Comparison of ENCODE assay signal across 9 mouse cellular contexts in genomic region chr2:37748442-37749066, GRCm38 (mm10). TPM values are rescaled to one million over a fixed set of nuclear protein-coding genes. Genes with fewer than 3 reads are reported as not detected.
DNase-seq lines count a peak whose midpoint lies in the region; ATAC-seq and TF ChIP-seq lines count a peak whose summit lies in the region.
"Had no signal": no experiment of that assay in that cellular context is flagged by ENCODE, and none has a peak within 500 bp of the region (broad histone marks: within the 10 kb centered on the region; RNA-seq: fewer than 3 reads in every experiment).

No protein-coding gene starts in this region.

- no peak for TF ChIP-seq EP300 in liver, postnatal 0 days (IDR thresholded peaks at IDR 0.05; ENCODE audit: low read depth)

- H3K4me2 ChIP-seq in kidney, embryonic 15.5 days = no peak overlapping the region
- no peak overlapping the region for H3K4me2 ChIP-seq in intestine, embryonic 16.5 days (ENCODE audit: low read depth, low read length)
- no peak overlapping the region for H3K4me2 ChIP-seq in stomach, embryonic 16.5 days (ENCODE audit: low read depth, low read length)
- H3K4me2 ChIP-seq in liver, postnatal 0 days (ENCODE audit: low read depth, low read length) = no peak overlapping the region

- no peak for DNase-seq in kidney, adult 9 months
- peak; percentile 56 to 59 for DNase-seq in cerebellum, adult 18-20 months
- DNase-seq in gastrocnemius, postnatal 14 days = peak; percentile 76
- no peak for DNase-seq in layer of hippocampus, adult 9-11 months
- DNase-seq in liver, postnatal 0 days = no peak

- TF ChIP-seq CTCF in liver, postnatal 0 days (IDR thresholded peaks at IDR 0.05; ENCODE audit: low read depth) = no peak

- no peak overlapping the region for H3K9ac ChIP-seq in kidney, embryonic 15.5 days
- 0 out of 2 replicates have a peak overlapping the region, but pooled peaks have one; percentile 4 for H3K9ac ChIP-seq in intestine, embryonic 16.5 days (ENCODE audit: low read depth, low read length)
- peak overlapping the region; percentile 29; the same call in 1 of the 2 replicates for H3K9ac ChIP-seq in stomach, embryonic 16.5 days (ENCODE audit: low read length)
- H3K9ac ChIP-seq in liver, postnatal 0 days (replicated peaks) = no peak overlapping the region

- intact Hi-C loops in gastrocnemius, postnatal 14 days (cut with DNase I; ENCODE audit: low total_unique reads) = no loop called here

- H3K9me3 ChIP-seq in kidney, embryonic 15.5 days (replicated peaks) = no peaks in the 10 kb centered on the region
- no peaks in the 10 kb centered on the region for H3K9me3 ChIP-seq in intestine, embryonic 16.5 days (ENCODE audit: control insufficient read depth, low read length)
- no peaks in the 10 kb centered on the region for H3K9me3 ChIP-seq in stomach, embryonic 16.5 days (replicated peaks; ENCODE audit: control insufficient read depth, low read length)
- no peaks in the 10 kb centered on the region for H3K9me3 ChIP-seq in liver, postnatal 0 days (ENCODE audit: low read length)

- H3K4me1 ChIP-seq in kidney, embryonic 15.5 days = peaks cover 25% of the 10 kb centered on the region
- H3K4me1 ChIP-seq in intestine, embryonic 16.5 days (ENCODE audit: control insufficient read depth, insufficient read depth, low read length) = peaks cover 19% of the 10 kb centered on the region; the same call in 1 of the 2 replicates
- peaks cover 10% of the 10 kb centered on the region; the same call in 1 of the 2 replicates for H3K4me1 ChIP-seq in stomach, embryonic 16.5 days (ENCODE audit: control insufficient read depth, insufficient read depth, low read length)
- H3K4me1 ChIP-seq in liver, postnatal 0 days (ENCODE audit: insufficient read depth) = no peaks in the 10 kb centered on the region

- ATAC-seq in kidney, embryonic 15.5 days (replicated peaks; ENCODE audit: low FRiP score) = peak; percentile 47; the same call in 1 of the 2 replicates
- ATAC-seq in intestine, embryonic 16.5 days = 0 out of 2 replicates have a peak, but pooled peaks have one; percentile 16
- peak; percentile 30; the same call in 1 of the 2 replicates for ATAC-seq in stomach, embryonic 16.5 days (ENCODE audit: insufficient read depth, low FRiP score)
- no peak for ATAC-seq in liver, postnatal 0 days

- H3K27ac ChIP-seq in kidney, embryonic 15.5 days = no peak overlapping the region
- no peak overlapping the region for H3K27ac ChIP-seq in intestine, embryonic 16.5 days (ENCODE audit: low read length)
- H3K27ac ChIP-seq in stomach, embryonic 16.5 days (ENCODE audit: low read length) = peak overlapping the region; percentile 32; the same call in 1 of the 2 replicates
- no peak overlapping the region for H3K27ac ChIP-seq in liver, postnatal 0 days (ENCODE audit: low read depth)

- H3K36me3 ChIP-seq in kidney, embryonic 15.5 days = no peaks in the 10 kb centered on the region
- H3K36me3 ChIP-seq in intestine, embryonic 16.5 days (ENCODE audit: control insufficient read depth, insufficient read depth, low read length) = no peaks in the 10 kb centered on the region
- no peaks in the 10 kb centered on the region for H3K36me3 ChIP-seq in stomach, embryonic 16.5 days (ENCODE audit: control insufficient read depth, insufficient read depth, low read length)
- H3K36me3 ChIP-seq in liver, postnatal 0 days (replicated peaks; ENCODE audit: insufficient read depth, low read length) = no peaks in the 10 kb centered on the region

- H3K4me3 ChIP-seq in kidney, embryonic 15.5 days (replicated peaks) = no peak overlapping the region
- H3K4me3 ChIP-seq in intestine, embryonic 16.5 days (ENCODE audit: low read length) = no peak overlapping the region
- H3K4me3 ChIP-seq in stomach, embryonic 16.5 days (replicated peaks; ENCODE audit: low read length) = no peak overlapping the region
- H3K4me3 ChIP-seq in liver, postnatal 0 days (ENCODE audit: low read depth, low read length) = no peak overlapping the region

- H3K27me3 ChIP-seq in kidney, embryonic 15.5 days = no peaks in the 10 kb centered on the region
- H3K27me3 ChIP-seq in intestine, embryonic 16.5 days (replicated peaks; ENCODE audit: control insufficient read depth, insufficient read depth, low read length) = no peaks in the 10 kb centered on the region
- H3K27me3 ChIP-seq in stomach, embryonic 16.5 days (ENCODE audit: control insufficient read depth, insufficient read depth, low read length) = no peaks in the 10 kb centered on the region
- no peaks in the 10 kb centered on the region for H3K27me3 ChIP-seq in liver, postnatal 0 days (ENCODE audit: insufficient read depth, low read length)

- 40% methylated on average over 10 of the region's 10 CpGs for WGBS in kidney, embryonic 15.5 days
- WGBS in intestine, embryonic 16.5 days = 47% methylated on average over 10 of the region's 10 CpGs
- WGBS in stomach, embryonic 16.5 days = 48% methylated on average over 10 of the region's 10 CpGs
- WGBS in liver, postnatal 0 days (ENCODE audit: insufficient replicate concordance) = 66% methylated on average over 10 of the region's 10 CpGs

RNA-seq across cellular contexts. Expression of gene Crb2, which starts 27.5 kb away (rescaled TPM):
- 3.4 and 4.1 TPM in 2 replicates for polyA plus RNA-seq in kidney, embryonic 15.5 days (2015; fragmentation: Nextera tagmentation; extraction: Ambion mirVana)
- total RNA-seq in gastrocnemius, postnatal 14 days (2021) = under 1 TPM; 0.11 to 0.12 TPM
- 0.95 and 1.1 TPM in 2 replicates for polyA plus RNA-seq in intestine, embryonic 16.5 days (2015; fragmentation: Nextera tagmentation; extraction: Ambion mirVana)
- 0.94 and 1.7 TPM in 2 replicates for polyA plus RNA-seq in stomach, embryonic 16.5 days (2015; fragmentation: Nextera tagmentation; extraction: Ambion mirVana)
- 0.16 and 0.19 TPM in 2 replicates for polyA plus RNA-seq in liver, postnatal 0 days (2015; fragmentation: Nextera tagmentation; extraction: Ambion mirVana)
- total RNA-seq: neutrophil, adult 5-6 weeks had no signal

RNA-seq across cellular contexts. Expression of gene Strbp, which starts 44.9 kb away (rescaled TPM):
- 41.3 and 43.6 TPM in 2 replicates for polyA plus RNA-seq in kidney, embryonic 15.5 days (2015; fragmentation: Nextera tagmentation; extraction: Ambion mirVana)
- total RNA-seq in gastrocnemius, postnatal 14 days (2021) = 10 to 100 TPM; 18.2 to 21.6 TPM
- 27.5 and 28.3 TPM in 2 replicates for polyA plus RNA-seq in intestine, embryonic 16.5 days (2015; fragmentation: Nextera tagmentation; extraction: Ambion mirVana)
- 24.6 and 27.3 TPM in 2 replicates for polyA plus RNA-seq in stomach, embryonic 16.5 days (2015; fragmentation: Nextera tagmentation; extraction: Ambion mirVana)
- 14.6 and 15.7 TPM in 2 replicates for polyA plus RNA-seq in liver, postnatal 0 days (2015; fragmentation: Nextera tagmentation; extraction: Ambion mirVana)

Comparison
In these comparisons a context has a peak if more than half of its experiments do, and no peak if none do; other contexts are left out.
1. H3K9ac ChIP-seq: peak in intestine, embryonic 16.5 days (single experiment) and stomach, embryonic 16.5 days (single experiment); none in kidney, embryonic 15.5 days (single experiment) and liver, postnatal 0 days (single experiment).
2. DNase-seq: peak in cerebellum, adult 18-20 months (2 of 2) and gastrocnemius, postnatal 14 days (single experiment); none in kidney, adult 9 months (single experiment), layer of hippocampus, adult 9-11 months (single experiment) and liver, postnatal 0 days (single experiment).